Mouse (Mus musculus) intestine, embryonic 14.5 days (tissue): ENCODE results near the gene Grb2. TPM values are rescaled to one million over a fixed set of nuclear protein-coding genes. Genes with fewer than 3 reads are reported as not detected.

Experiments
- ATAC-seq: fragments of 200-750 bp; cut with Nextera tagmentation; replicated peaks from 2 replicates; pipeline ENCODE4 v1.8.0; 2017; ENCODE audit warnings: low read depth, moderate number of reproducible peaks, moderate TSS enrichment, moderate library complexity; ENCODE audit not compliant: low FRiP score, low TSS enrichment
- DNase-seq: peaks from one replicate; pipeline ENCODE4 v3.0.0-alpha.2; 2018; ENCODE audit warnings: low spot score
- H3K27ac ChIP-seq: fragments of 300-500 bp; sonication (generic); 2 replicates; pipeline ENCODE4 v1.5.1; 2014; ENCODE audit warnings: low read depth, mild to moderate bottlenecking, control low read depth
- H3K27me3 ChIP-seq: fragments of 300-500 bp; sonication (generic); replicated peaks from 2 replicates; pipeline ENCODE4 v1.6.1; 2014; ENCODE audit warnings: low read length, control low read depth; ENCODE audit not compliant: control insufficient read depth, insufficient read depth
- H3K36me3 ChIP-seq: fragments of 300-500 bp; sonication (generic); 2 replicates; pipeline ENCODE4 v1.6.1; 2014; ENCODE audit warnings: low read length, control low read depth; ENCODE audit not compliant: control insufficient read depth, insufficient read depth
- H3K4me1 ChIP-seq: fragments of 300-500 bp; sonication (generic); replicated peaks from 2 replicates; pipeline ENCODE4 v1.6.1; 2014; ENCODE audit warnings: low read length, control low read depth, mixed read lengths; ENCODE audit not compliant: control insufficient read depth, insufficient read depth
- H3K4me2 ChIP-seq: fragments of 300-500 bp; sonication (generic); 2 replicates; pipeline ENCODE4 v1.6.1; 2014; ENCODE audit warnings: low read length
- H3K4me3 ChIP-seq: fragments of 300-500 bp; sonication (generic); 2 replicates; pipeline ENCODE4 v1.5.1; 2014; ENCODE audit warnings: low read depth, low read length, control low read depth, mixed read lengths
- H3K9ac ChIP-seq: fragments of 300-500 bp; sonication (generic); 2 replicates; pipeline ENCODE4 v1.6.1; 2014; ENCODE audit warnings: mild to moderate bottlenecking, low read length
- H3K9me3 ChIP-seq: fragments of 300-500 bp; sonication (generic); 2 replicates; pipeline ENCODE4 v1.6.1; 2016; ENCODE audit warnings: low read length, control low read depth; ENCODE audit not compliant: control insufficient read depth
- WGBS: fragments of 180-500 bp; shearing (Covaris S2); extraction: QIAGEN DNeasy Blood & Tissue Kit; methylation state at CpG from one replicate; pipeline ENCODE4 v1.1.7; 2014; 5-methylcytosine and 5-hydroxymethylcytosine counted together
- polyA plus RNA-seq: library from polyadenylated mRNA; unstranded; fragments of >200 nt; fragmentation: Nextera tagmentation; extraction: Ambion mirVana; gene quantifications from 2 replicates; pipeline ENCODE4 v1.2.1, GENCODE M21; 2014

The Grb2 gene
- polyA plus RNA-seq, 1 experiment from 2014 or later: 52.3 TPM

DNA sequence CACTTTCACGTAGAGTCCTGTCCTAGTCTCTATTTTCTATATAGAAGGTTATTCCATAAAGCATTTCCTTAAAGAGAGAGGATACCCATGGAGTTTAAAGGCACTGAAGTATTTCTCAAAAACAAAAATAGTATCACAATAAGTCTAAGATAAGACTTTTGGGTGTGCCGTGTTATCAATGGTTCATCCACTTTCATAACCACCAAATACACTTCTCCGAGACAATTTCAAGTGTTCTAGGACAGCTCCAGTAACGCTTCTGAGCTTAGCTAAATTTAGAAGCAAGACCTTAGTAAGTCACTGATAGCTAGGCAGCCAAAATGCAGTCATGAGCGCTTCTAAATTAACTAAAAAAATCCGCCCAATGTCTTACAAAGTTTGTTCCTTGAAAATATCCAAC is 22.0 kb downstream of the Grb2 start:
- Histone ChIP-seq H3K36me3 (peaks cover 23% of the 10 kb centered on the region; the same call in 1 of the 2 replicates), H3K27me3 (no peaks in the 10 kb centered on the region), H3K4me3 (no peak overlapping the region), H3K9ac (no peak overlapping the region), H3K27ac (no peak overlapping the region), H3K9me3 (no peaks in the 10 kb centered on the region), H3K4me2 (no peak overlapping the region), H3K4me1 (no peaks in the 10 kb centered on the region)
- no peak for DNase-seq
- ATAC-seq: no peak
- WGBS: 88% methylated on average over 6 of the region's 6 CpGs

DNA sequence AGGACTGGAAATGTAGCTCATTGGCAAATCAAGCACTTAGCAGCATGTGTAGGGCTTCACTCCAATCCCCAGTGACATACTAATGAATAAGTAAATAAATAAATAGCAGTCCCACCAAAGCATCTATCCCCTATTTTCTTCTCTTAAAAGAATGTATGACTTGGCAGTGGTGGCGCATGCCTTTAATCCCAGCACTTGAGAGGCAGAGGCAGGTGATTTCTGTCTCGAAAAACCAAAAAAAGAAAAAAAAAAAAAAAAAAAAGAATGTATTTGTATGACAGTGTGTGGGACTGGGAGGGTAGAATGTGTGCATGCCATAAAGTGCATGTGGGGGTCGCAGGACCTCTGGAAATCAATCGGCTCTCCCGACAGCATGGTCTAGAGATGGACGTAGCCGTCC is 22.4 kb downstream of the Grb2 start:
- Histone ChIP-seq H3K4me3 (no peak overlapping the region), H3K27ac (no peak overlapping the region), H3K27me3 (no peaks in the 10 kb centered on the region), H3K4me2 (no peak overlapping the region), H3K9ac (no peak overlapping the region), H3K36me3 (peaks cover 23% of the 10 kb centered on the region; the same call in 1 of the 2 replicates), H3K9me3 (no peaks in the 10 kb centered on the region), H3K4me1 (no peaks in the 10 kb centered on the region)
- WGBS: 80% methylated on average over 7 of the region's 7 CpGs
- no peak for DNase-seq
- no peak for ATAC-seq

DNA sequence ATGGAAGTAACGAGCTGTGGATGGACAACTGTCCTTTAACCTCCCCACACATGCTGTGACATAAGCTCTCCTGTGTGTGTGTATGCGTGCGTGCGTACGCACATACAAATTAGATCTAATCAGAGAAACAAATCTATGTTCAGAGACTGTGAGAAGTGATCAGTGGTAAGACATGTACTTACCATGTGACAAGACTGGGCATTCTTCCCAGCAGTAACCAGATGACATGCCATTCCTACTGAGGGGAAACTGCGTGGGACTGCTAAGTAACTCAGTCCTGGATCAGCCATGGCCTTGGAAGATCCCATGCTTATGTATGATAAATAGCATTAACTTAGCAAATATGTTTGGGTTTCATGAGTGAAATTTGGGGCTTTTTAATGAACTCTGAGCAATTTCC is 23.5 kb downstream of the Grb2 start:
- WGBS: 92% methylated on average over 6 of the region's 6 CpGs
- Histone ChIP-seq H3K9ac (no peak overlapping the region), H3K4me3 (no peak overlapping the region), H3K27me3 (no peaks in the 10 kb centered on the region), H3K4me1 (no peaks in the 10 kb centered on the region), H3K9me3 (no peaks in the 10 kb centered on the region), H3K27ac (no peak overlapping the region), H3K36me3 (peaks cover 23% of the 10 kb centered on the region; the same call in 1 of the 2 replicates), H3K4me2 (no peak overlapping the region)
- DNase-seq: no peak
- ATAC-seq: no peak

DNA sequence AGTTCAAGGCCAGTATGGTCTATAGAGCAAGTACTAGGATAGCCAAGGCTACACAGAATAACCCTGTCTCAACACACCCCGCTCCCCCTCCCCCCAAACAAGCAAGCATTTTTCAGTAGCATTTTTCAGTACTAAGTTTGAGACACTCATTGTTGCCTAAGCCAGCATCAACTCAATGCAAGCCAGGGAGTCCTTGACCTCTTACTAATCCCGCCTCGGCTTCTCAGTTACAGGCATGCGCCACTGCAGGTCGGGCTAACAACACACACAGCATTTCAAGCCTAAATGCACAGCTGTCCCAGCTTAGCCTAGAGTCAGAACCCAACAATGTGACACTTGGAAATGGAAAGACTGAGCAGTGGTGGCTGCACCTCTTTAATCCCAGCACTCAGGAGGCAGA is 25.1 kb downstream of the Grb2 start:
- no peak overlapping the region for H3K4me3 ChIP-seq
- no peak for ATAC-seq
- no peak for DNase-seq
- no peaks in the 10 kb centered on the region for H3K27me3 ChIP-seq
- H3K9ac ChIP-seq: no peak overlapping the region
- H3K36me3 ChIP-seq: peaks cover 26% of the 10 kb centered on the region; the same call in 1 of the 2 replicates
- WGBS: 96% methylated on average over 5 of the region's 5 CpGs
- no peak overlapping the region for H3K4me2 ChIP-seq
- no peak overlapping the region for H3K27ac ChIP-seq
- no peaks in the 10 kb centered on the region for H3K4me1 ChIP-seq
- H3K9me3 ChIP-seq: no peaks in the 10 kb centered on the region

DNA sequence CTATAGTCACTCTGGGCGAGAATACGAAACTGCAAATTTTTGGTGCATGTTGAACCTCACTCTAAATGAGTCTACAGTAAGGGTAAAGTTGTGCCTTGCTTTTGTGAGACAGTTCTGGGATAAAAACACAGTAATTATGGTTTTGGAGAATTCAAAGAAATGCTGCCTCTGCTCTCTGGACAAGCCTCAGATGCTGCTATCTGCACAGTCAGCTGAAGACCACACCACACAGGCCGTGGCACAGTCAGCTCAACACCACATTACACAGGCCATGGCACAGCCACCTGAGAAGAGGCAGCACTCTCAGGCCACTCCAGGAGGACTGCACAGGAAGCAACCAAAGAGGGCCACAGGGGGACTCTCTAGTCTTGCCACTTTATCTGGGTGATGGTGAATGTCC is 26.0 kb downstream of the Grb2 start:
- ATAC-seq (no peak), DNase-seq (no peak)

DNA sequence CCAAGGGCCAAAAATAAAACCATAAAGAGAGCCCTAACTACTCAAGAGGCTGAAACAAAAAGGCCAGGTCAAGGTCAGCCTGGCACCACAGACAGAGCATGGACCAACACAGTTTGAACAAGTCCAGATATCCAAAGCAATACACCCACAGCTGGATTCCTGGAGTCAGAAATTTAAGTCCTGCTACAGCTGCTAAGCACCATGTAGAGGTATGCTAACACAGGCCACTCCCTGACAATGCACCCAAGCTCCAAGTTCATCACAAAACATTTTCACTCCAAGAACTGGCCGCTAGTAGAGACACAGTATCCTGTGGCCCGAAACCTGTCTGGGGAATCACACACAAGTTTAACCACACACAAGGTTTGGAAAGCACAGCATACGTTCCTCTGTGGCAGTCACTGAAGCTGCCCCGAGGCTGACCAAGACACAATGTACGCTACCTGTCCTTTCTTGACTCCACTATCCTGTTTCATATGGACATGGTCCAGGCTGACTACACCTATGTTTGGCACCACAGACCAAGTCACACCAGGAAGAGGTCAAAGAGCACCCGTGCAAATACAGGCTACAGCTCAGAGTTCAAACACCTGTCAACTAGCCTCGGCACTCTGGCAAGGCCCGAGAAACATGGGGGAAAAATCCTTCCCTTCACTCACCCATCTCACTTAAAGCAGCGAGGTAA is 28.7 kb downstream of the Grb2 start:
- Histone ChIP-seq H3K36me3 (peaks cover 26% of the 10 kb centered on the region), H3K9ac (no peak overlapping the region), H3K27ac (no peak overlapping the region), H3K4me3 (no peak overlapping the region), H3K9me3 (no peaks in the 10 kb centered on the region), H3K4me2 (no peak overlapping the region), H3K27me3 (no peaks in the 10 kb centered on the region), H3K4me1 (no peaks in the 10 kb centered on the region)
- WGBS: 89% methylated on average over 9 of the region's 9 CpGs
- ATAC-seq (no peak), DNase-seq (no peak)

More for the DNA sequence above, 26.0 kb downstream of the Grb2 start:
- Histone ChIP-seq H3K27me3 (no peaks in the 10 kb centered on the region), H3K4me2 (no peak overlapping the region), H3K36me3 (peaks cover 27% of the 10 kb centered on the region), H3K9ac (no peak overlapping the region), H3K4me3 (no peak overlapping the region), H3K27ac (no peak overlapping the region), H3K9me3 (no peaks in the 10 kb centered on the region), H3K4me1 (no peaks in the 10 kb centered on the region)
- 93% methylated on average over 3 of the region's 3 CpGs for WGBS

DNA sequence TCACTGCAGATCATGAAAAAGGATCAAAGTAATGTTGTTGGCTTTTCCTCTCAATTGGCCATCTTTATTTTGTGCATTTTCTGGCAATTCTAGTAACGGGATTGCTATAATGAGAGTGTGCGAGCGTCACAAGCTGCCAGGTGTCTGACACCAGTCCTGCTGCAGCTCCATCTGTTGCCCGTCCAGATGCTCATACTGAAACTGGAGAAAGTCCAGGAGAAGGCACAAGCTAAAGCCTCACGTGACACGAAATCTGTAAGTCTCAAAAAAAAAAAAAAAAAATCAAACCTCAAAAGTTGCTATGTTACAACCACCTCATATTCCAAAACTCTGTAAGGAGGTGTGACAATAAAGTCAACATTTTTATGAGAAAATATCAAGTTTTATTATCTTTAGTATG is 29.5 kb downstream of the Grb2 start:
- H3K4me3 ChIP-seq: no peak overlapping the region
- no peaks in the 10 kb centered on the region for H3K27me3 ChIP-seq
- no peaks in the 10 kb centered on the region for H3K9me3 ChIP-seq
- peaks cover 26% of the 10 kb centered on the region for H3K36me3 ChIP-seq
- no peak for DNase-seq
- H3K4me2 ChIP-seq: no peak overlapping the region
- no peak for ATAC-seq
- WGBS: 95% methylated on average over 6 of the region's 6 CpGs
- no peak overlapping the region for H3K9ac ChIP-seq
- H3K27ac ChIP-seq: no peak overlapping the region
- H3K4me1 ChIP-seq: no peaks in the 10 kb centered on the region

DNA sequence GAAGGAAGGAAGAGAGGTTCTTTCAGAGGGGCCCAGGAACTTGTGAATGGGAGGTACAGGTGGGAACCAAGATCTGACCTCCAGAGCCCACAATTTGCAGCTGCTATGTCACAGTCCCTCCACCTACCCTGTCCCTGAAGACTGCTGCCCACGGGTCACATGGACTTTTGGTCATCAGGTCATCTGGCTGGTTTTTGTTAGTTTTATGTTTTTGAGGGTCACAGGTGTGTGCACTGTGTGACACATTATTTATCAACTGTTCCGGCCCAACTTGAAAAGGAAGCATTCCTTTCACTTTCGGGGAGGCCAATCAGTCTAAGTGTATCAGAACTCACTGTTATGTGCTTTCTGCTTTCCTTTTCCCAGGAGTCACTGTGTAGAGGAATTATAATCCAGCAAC is 30.9 kb downstream of the Grb2 start:
- Histone ChIP-seq H3K4me3 (no peak overlapping the region), H3K27me3 (no peaks in the 10 kb centered on the region), H3K27ac (no peak overlapping the region), H3K4me1 (no peaks in the 10 kb centered on the region), H3K4me2 (no peak overlapping the region), H3K36me3 (peaks cover 19% of the 10 kb centered on the region), H3K9me3 (no peaks in the 10 kb centered on the region), H3K9ac (no peak overlapping the region)
- DNase-seq: no peak
- WGBS: 92% methylated on average over 3 of the region's 3 CpGs
- ATAC-seq: no peak

DNA sequence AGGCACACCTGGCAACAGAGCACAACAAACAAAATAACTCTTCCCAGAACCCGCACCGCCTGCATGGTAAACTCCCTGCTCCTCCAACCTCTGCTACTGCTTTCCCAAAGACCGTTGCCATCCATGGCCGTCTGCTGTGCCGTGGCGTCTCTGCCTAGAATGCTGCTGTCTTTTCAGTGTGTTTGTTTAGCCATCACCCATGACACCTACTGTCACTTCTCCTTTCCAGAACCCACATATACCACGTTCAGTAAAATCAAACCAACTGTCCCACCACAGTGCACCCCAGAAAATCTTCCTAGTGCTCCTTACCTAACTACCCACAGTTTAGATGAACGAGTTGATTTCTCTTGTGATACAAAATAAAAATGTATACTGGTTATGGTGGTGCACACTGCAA is 31.7 kb downstream of the Grb2 start:
- H3K27ac ChIP-seq: no peak overlapping the region
- H3K27me3 ChIP-seq: no peaks in the 10 kb centered on the region
- H3K36me3 ChIP-seq: peaks cover 16% of the 10 kb centered on the region
- no peaks in the 10 kb centered on the region for H3K9me3 ChIP-seq
- DNase-seq (no peak), ATAC-seq (no peak)
- 89% methylated on average over 8 of the region's 8 CpGs for WGBS
- no peak overlapping the region for H3K9ac ChIP-seq
- H3K4me1 ChIP-seq: no peaks in the 10 kb centered on the region
- H3K4me2 ChIP-seq: no peak overlapping the region
- no peak overlapping the region for H3K4me3 ChIP-seq
